Mouse (Mus musculus): Measurements from ENCODE around the gene Gm15013. TPM values are rescaled to one million over a fixed set of nuclear protein-coding genes. Genes with fewer than 3 reads are reported as not detected.
"Not testable (repeated sequence)": the region's sequence is repeated elsewhere in the genome, so short reads cannot be mapped to it uniquely, and the experiment has no call there.

Gm15013 gene
- polyA plus RNA-seq (2014; fragmentation: Nextera tagmentation; extraction: Ambion mirVana), result not detected in 2 replicates

GRCm38 (mm10) chrX:139714381-139714780 is at the start of gene Gm15013:
Gene Gm15013, minus strand, starts transcription at chrX:139714481.
- H3K27ac ChIP-seq (ENCODE audit: low read depth), result no peak within 1 kb of the TSS
- WGBS, result 95% methylated on average over 8 of the region's 8 CpGs
- H3K4me1 ChIP-seq (replicated peaks; ENCODE audit: control insufficient read depth, insufficient read depth, low read length), result no peaks in the 10 kb centered on the region
- H3K9me3 ChIP-seq (ENCODE audit: control insufficient read depth, low read length), result no peaks in the 10 kb centered on the region
- ATAC-seq (replicated peaks; ENCODE audit: low FRiP score, low TSS enrichment, low read depth), result no peak
- H3K9ac ChIP-seq (ENCODE audit: low read length), result no peak within 1 kb of the TSS
- no peak for DNase-seq (ENCODE audit: low spot score)
- no peaks in the 10 kb centered on the region for H3K36me3 ChIP-seq (ENCODE audit: control insufficient read depth, insufficient read depth, low read length)
- no peak within 1 kb of the TSS for H3K4me2 ChIP-seq (ENCODE audit: low read length)
- H3K27me3 ChIP-seq (replicated peaks; ENCODE audit: control insufficient read depth, insufficient read depth, low read length), result no peaks in the 10 kb centered on the region
- H3K4me3 ChIP-seq (ENCODE audit: low read depth, low read length), result no peak within 1 kb of the TSS

- H3K4me1 ChIP-seq (replicated peaks; ENCODE audit: control insufficient read depth, insufficient read depth, low read length), result no peaks in the 10 kb centered on the region
- no peak for ATAC-seq (replicated peaks; ENCODE audit: low FRiP score, low TSS enrichment, low read depth)
- H3K4me2 ChIP-seq (ENCODE audit: low read length), result no peak overlapping the region
- H3K27me3 ChIP-seq (replicated peaks; ENCODE audit: control insufficient read depth, insufficient read depth, low read length), result no peaks in the 10 kb centered on the region
- WGBS, result 69% methylated on average over 2 of the region's 2 CpGs
- H3K27ac ChIP-seq (ENCODE audit: low read depth), result no peak overlapping the region
- H3K4me3 ChIP-seq (ENCODE audit: low read depth, low read length), result no peak overlapping the region
- H3K9ac ChIP-seq (ENCODE audit: low read length), result no peak overlapping the region
- no peak for DNase-seq (ENCODE audit: low spot score)
- H3K36me3 ChIP-seq (ENCODE audit: control insufficient read depth, insufficient read depth, low read length), result no peaks in the 10 kb centered on the region
- H3K9me3 ChIP-seq (ENCODE audit: control insufficient read depth, low read length), result no peaks in the 10 kb centered on the region
Observed at GRCm38 (mm10) chrX:139762546-139762945, 48.3 kb upstream of the Gm15013 start.

- H3K4me1 ChIP-seq (replicated peaks; ENCODE audit: control insufficient read depth, insufficient read depth, low read length); H3K4me2 ChIP-seq (ENCODE audit: low read length); H3K27ac ChIP-seq (ENCODE audit: low read depth); H3K4me3 ChIP-seq (ENCODE audit: low read depth, low read length); ATAC-seq (replicated peaks; ENCODE audit: low FRiP score, low TSS enrichment, low read depth); H3K9me3 ChIP-seq (ENCODE audit: control insufficient read depth, low read length); DNase-seq (ENCODE audit: low spot score); H3K36me3 ChIP-seq (ENCODE audit: control insufficient read depth, insufficient read depth, low read length); H3K27me3 ChIP-seq (replicated peaks; ENCODE audit: control insufficient read depth, insufficient read depth, low read length); H3K9ac ChIP-seq (ENCODE audit: low read length): not testable (repeated sequence)
- WGBS, result 81% methylated on average over 3 of the region's 3 CpGs
Observed at GRCm38 (mm10) chrX:139758634-139759033, 44.4 kb upstream of the Gm15013 start.

- ATAC-seq (replicated peaks; ENCODE audit: low FRiP score, low TSS enrichment, low read depth) (no peak), DNase-seq (ENCODE audit: low spot score) (peak; percentile 57)
- Histone ChIP-seq H3K4me1 (replicated peaks; ENCODE audit: control insufficient read depth, insufficient read depth, low read length) (no peaks in the 10 kb centered on the region), H3K9ac (ENCODE audit: low read length) (no peak overlapping the region), H3K4me2 (ENCODE audit: low read length) (no peak overlapping the region), H3K4me3 (ENCODE audit: low read depth, low read length) (no peak overlapping the region), H3K27ac (ENCODE audit: low read depth) (no peak overlapping the region), H3K9me3 (ENCODE audit: control insufficient read depth, low read length) (no peaks in the 10 kb centered on the region), H3K36me3 (ENCODE audit: control insufficient read depth, insufficient read depth, low read length) (no peaks in the 10 kb centered on the region), H3K27me3 (replicated peaks; ENCODE audit: control insufficient read depth, insufficient read depth, low read length) (no peaks in the 10 kb centered on the region)
- WGBS, result 0% methylated on average over 1 of the region's 1 CpGs
Observed at GRCm38 (mm10) chrX:139751855-139752254, 37.6 kb upstream of the Gm15013 start.

- H3K4me1 ChIP-seq (replicated peaks; ENCODE audit: control insufficient read depth, insufficient read depth, low read length), result no peaks in the 10 kb centered on the region
- DNase-seq (ENCODE audit: low spot score) (no peak), ATAC-seq (replicated peaks; ENCODE audit: low FRiP score, low TSS enrichment, low read depth) (no peak)
- H3K36me3 ChIP-seq (ENCODE audit: control insufficient read depth, insufficient read depth, low read length), result peaks cover 3% of the 10 kb centered on the region; the same call in 1 of the 2 replicates
- H3K4me3 ChIP-seq (ENCODE audit: low read depth, low read length), result no peak overlapping the region
- H3K27me3 ChIP-seq (replicated peaks; ENCODE audit: control insufficient read depth, insufficient read depth, low read length), result no peaks in the 10 kb centered on the region
- H3K27ac ChIP-seq (ENCODE audit: low read depth), result no peak overlapping the region
- H3K9me3 ChIP-seq (ENCODE audit: control insufficient read depth, low read length), result no peaks in the 10 kb centered on the region
- no peak overlapping the region for H3K4me2 ChIP-seq (ENCODE audit: low read length)
- WGBS, result 83% methylated on average over 5 of the region's 5 CpGs
- H3K9ac ChIP-seq (ENCODE audit: low read length), result no peak overlapping the region
Observed at GRCm38 (mm10) chrX:139737066-139737465, 22.8 kb upstream of the Gm15013 start.

- H3K27me3 ChIP-seq (replicated peaks; ENCODE audit: control insufficient read depth, insufficient read depth, low read length), result no peaks in the 10 kb centered on the region
- ATAC-seq (replicated peaks; ENCODE audit: low FRiP score, low TSS enrichment, low read depth) (no peak), DNase-seq (ENCODE audit: low spot score) (no peak)
- H3K4me1 ChIP-seq (replicated peaks; ENCODE audit: control insufficient read depth, insufficient read depth, low read length), result no peaks in the 10 kb centered on the region
- no peak overlapping the region for H3K4me2 ChIP-seq (ENCODE audit: low read length)
- no peak overlapping the region for H3K27ac ChIP-seq (ENCODE audit: low read depth)
- H3K36me3 ChIP-seq (ENCODE audit: control insufficient read depth, insufficient read depth, low read length), result peaks cover 3% of the 10 kb centered on the region; the same call in 1 of the 2 replicates
- no peaks in the 10 kb centered on the region for H3K9me3 ChIP-seq (ENCODE audit: control insufficient read depth, low read length)
- WGBS, result 94% methylated on average over 3 of the region's 3 CpGs
- H3K9ac ChIP-seq (ENCODE audit: low read length), result no peak overlapping the region
- H3K4me3 ChIP-seq (ENCODE audit: low read depth, low read length), result no peak overlapping the region
Observed at GRCm38 (mm10) chrX:139730541-139730940, 16.3 kb upstream of the Gm15013 start.

GRCm38 (mm10) chrX:139722350-139722749 is 8.1 kb upstream of the Gm15013 start:
- H3K4me3 ChIP-seq (ENCODE audit: low read depth, low read length), result no peak overlapping the region
- DNase-seq (ENCODE audit: low spot score) (no peak), ATAC-seq (replicated peaks; ENCODE audit: low FRiP score, low TSS enrichment, low read depth) (no peak)
- no peaks in the 10 kb centered on the region for H3K4me1 ChIP-seq (replicated peaks; ENCODE audit: control insufficient read depth, insufficient read depth, low read length)
- no peak overlapping the region for H3K9ac ChIP-seq (ENCODE audit: low read length)
- no peak overlapping the region for H3K4me2 ChIP-seq (ENCODE audit: low read length)
- no peaks in the 10 kb centered on the region for H3K27me3 ChIP-seq (replicated peaks; ENCODE audit: control insufficient read depth, insufficient read depth, low read length)
- no peaks in the 10 kb centered on the region for H3K36me3 ChIP-seq (ENCODE audit: control insufficient read depth, insufficient read depth, low read length)
- no peak overlapping the region for H3K27ac ChIP-seq (ENCODE audit: low read depth)
- no peaks in the 10 kb centered on the region for H3K9me3 ChIP-seq (ENCODE audit: control insufficient read depth, low read length)
- WGBS, result 92% methylated on average over 2 of the region's 2 CpGs

- 0 out of 2 replicates have a peak, but pooled peaks cover 2% of the 10 kb centered on the region for H3K27me3 ChIP-seq (replicated peaks; ENCODE audit: control insufficient read depth, insufficient read depth, low read length)
Observed at GRCm38 (mm10) chrX:139684775-139685695, 29.2 kb downstream of the Gm15013 start, which contains the start of gene Tbc1d8b. Gene Tbc1d8b, plus strand, starts transcription at chrX:139684996.

More at GRCm38 (mm10) chrX:139684775-139685695, 29.2 kb downstream of the Gm15013 start, which contains the start of gene Tbc1d8b:
- Histone ChIP-seq H3K9ac (ENCODE audit: low read length) (peak within 1 kb of the TSS; percentile 54), H3K4me1 (replicated peaks; ENCODE audit: control insufficient read depth, insufficient read depth, low read length) (no peaks in the 10 kb centered on the region), H3K4me3 (ENCODE audit: low read depth, low read length) (peak within 1 kb of the TSS; percentile 47), H3K4me2 (ENCODE audit: low read length) (peak within 1 kb of the TSS; percentile 52), H3K9me3 (ENCODE audit: control insufficient read depth, low read length) (no peaks in the 10 kb centered on the region), H3K36me3 (ENCODE audit: control insufficient read depth, insufficient read depth, low read length) (no peaks in the 10 kb centered on the region), H3K27ac (ENCODE audit: low read depth) (peak within 1 kb of the TSS; percentile 64; the same call in 1 of the 2 replicates)
- ATAC-seq (replicated peaks; ENCODE audit: low FRiP score, low TSS enrichment, low read depth) (peak; percentile 98), DNase-seq (ENCODE audit: low spot score) (peak; percentile 79)
- WGBS, result 11% methylated on average over 40 of the region's 43 CpGs
